Mouse (Mus musculus) CH12.LX (cell line): ENCODE data around the gene Hmgcs1.

Experiments used
- BHLHE40 ChIP-seq: IDR thresholded peaks from 2 replicates; pipeline ENCODE4 v1.6.1; 2011; ENCODE audit warnings: mild to moderate bottlenecking, low read depth, low read length, improper control_type of control experiment
- CTCF ChIP-seq, 2 experiments: IDR thresholded peaks in 1 of 2; conservative IDR thresholded peaks in 1 of 2; 2 replicates each; pipeline ENCODE4 v1.5.1; 2011 to 2012; ENCODE audit warnings: low read depth in 2 of 2, low read length in 2 of 2, improper control_type of control experiment in 1 of 2, inconsistent platforms in 1 of 2, mild to moderate bottlenecking in 1 of 2, moderate library complexity in 1 of 2
- EP300 ChIP-seq: IDR thresholded peaks from 2 replicates; pipeline ENCODE4 v1.6.1; 2011; ENCODE audit warnings: low read length, improper control_type of control experiment
- MAX ChIP-seq: IDR thresholded peaks from 2 replicates; pipeline ENCODE4 v1.6.1; 2011; ENCODE audit warnings: low read length, improper control_type of control experiment
- MAZ ChIP-seq: IDR thresholded peaks from 2 replicates; pipeline ENCODE4 v1.6.1; 2012; ENCODE audit warnings: low read depth, mild to moderate bottlenecking, inconsistent platforms, low read length, improper control_type of control experiment, moderate library complexity
- MXI1 ChIP-seq: IDR thresholded peaks from 2 replicates; pipeline ENCODE4 v1.6.1; 2011; ENCODE audit warnings: mild to moderate bottlenecking, low read depth, low read length, improper control_type of control experiment
- POLR2A ChIP-seq: IDR thresholded peaks from 2 replicates; pipeline ENCODE4 v1.6.1; 2011; ENCODE audit warnings: low read depth, mild to moderate bottlenecking, improper control_type of control experiment, low read length
- POLR2AphosphoS2 ChIP-seq: IDR thresholded peaks from 2 replicates; pipeline ENCODE4 v1.6.1; 2011; ENCODE audit warnings: low read depth, low read length, improper control_type of control experiment
- SMC3 ChIP-seq: IDR thresholded peaks from 2 replicates; pipeline ENCODE4 v1.6.1; 2011; ENCODE audit warnings: low read depth, low read length, improper control_type of control experiment
- UBTF ChIP-seq: IDR thresholded peaks from 2 replicates; pipeline ENCODE4 v1.6.1; 2012; ENCODE audit warnings: low read depth, mild to moderate bottlenecking, inconsistent platforms, low read length, improper control_type of control experiment, moderate library complexity
- ZC3H11A ChIP-seq: IDR thresholded peaks from 2 replicates; pipeline ENCODE4 v1.6.1; 2012; ENCODE audit warnings: low read depth, mild to moderate bottlenecking, inconsistent platforms, low read length, improper control_type of control experiment
- ZMIZ1 ChIP-seq: IDR thresholded peaks from 2 replicates; pipeline ENCODE4 v1.6.1; 2012; ENCODE audit warnings: low read depth, mild to moderate bottlenecking, inconsistent platforms, low read length, improper control_type of control experiment

GRCm38 (mm10) chr13:119704280-119704679 is 14.1 kb downstream of the Hmgcs1 start:
- no peak for TF ChIP-seq EP300
- TF ChIP-seq UBTF: no peak
- TF ChIP-seq CTCF (conservative IDR thresholded peaks at IDR 0.05 in 1 of 2, IDR thresholded peaks at IDR 0.05 in 1 of 2; ENCODE audit: low read depth in 2 of 2, low read length in 2 of 2): no peak
- TF ChIP-seq BHLHE40: no peak
- no peak for TF ChIP-seq POLR2A
- no peak for TF ChIP-seq ZC3H11A
- no peak for TF ChIP-seq MXI1
- TF ChIP-seq ZMIZ1: no peak
- TF ChIP-seq POLR2AphosphoS2: no peak
- TF ChIP-seq MAX: no peak
- TF ChIP-seq MAZ: no peak
- no peak for TF ChIP-seq SMC3
